Comparison of ENCODE assay signal across 9 mouse cellular contexts in genomic region chr2:93226606-93227595, GRCm38 (mm10). TPM values are rescaled to one million over a fixed set of nuclear protein-coding genes. Genes with fewer than 3 reads are reported as not detected.
DNase-seq lines count a peak whose midpoint lies in the region; ATAC-seq and TF ChIP-seq lines count a peak whose summit lies in the region.
"Had no signal": no experiment of that assay in that cellular context is flagged by ENCODE, and none has a peak within 500 bp of the region (broad histone marks: within the 10 kb centered on the region; RNA-seq: fewer than 3 reads in every experiment).

No protein-coding gene starts in this region.

- no peaks in the 10 kb centered on the region for H3K79me2 ChIP-seq in MEL (ENCODE audit: control insufficient read depth, insufficient read depth, low read length, poor library complexity)

- no peak overlapping the region for H3K27ac ChIP-seq in MEL (ENCODE audit: control insufficient read depth, low read depth, low read length)
- no peak overlapping the region for H3K27ac ChIP-seq in lung, postnatal 0 days (ENCODE audit: low read length)
- H3K27ac ChIP-seq: liver, embryonic 15.5 days had no signal

- 0 out of 2 replicates have a peak overlapping the region, but pooled peaks have one; percentile 8 for H3K4me2 ChIP-seq in lung, postnatal 0 days (replicated peaks; ENCODE audit: low read depth, low read length)
- H3K4me2 ChIP-seq: liver, embryonic 15.5 days had no signal

- no peak for TF ChIP-seq EP300 in MEL (IDR thresholded peaks at IDR 0.05; ENCODE audit: low read depth in 1 of 2, low read length in 2 of 2)
- TF ChIP-seq EP300 in lung, postnatal 0 days (IDR thresholded peaks at IDR 0.05) = no peak

- WGBS in lung, postnatal 0 days = 16% methylated on average over 20 of the region's 20 CpGs

- no peaks in the 10 kb centered on the region for H3K9me3 ChIP-seq in MEL (replicated peaks; ENCODE audit: insufficient read depth, low read length)
- H3K9me3 ChIP-seq in lung, postnatal 0 days (ENCODE audit: low read length) = no peaks in the 10 kb centered on the region
- H3K9me3 ChIP-seq: liver, embryonic 15.5 days had no signal

- TF ChIP-seq POLR2A in MEL (IDR thresholded peaks at IDR 0.05; ENCODE audit: control insufficient read depth in 1 of 2, insufficient read depth in 1 of 2, low read depth in 1 of 2, low read length in 2 of 2, poor library complexity in 1 of 2) = no peak

- H3K36me3 ChIP-seq in MEL (ENCODE audit: control insufficient read depth in 1 of 2, insufficient read depth in 2 of 2, low read length in 2 of 2) = no peaks in the 10 kb centered on the region
- H3K36me3 ChIP-seq in lung, postnatal 0 days (ENCODE audit: insufficient read depth, low read length) = no peaks in the 10 kb centered on the region
- H3K36me3 ChIP-seq: liver, embryonic 15.5 days had no signal

- peak; percentile 62 for DNase-seq in MEL (ENCODE audit: low read depth, low spot score)
- DNase-seq in cerebellum, adult 18-20 months = peak; percentile 91 to 95
- DNase-seq in layer of hippocampus, adult 9-10 months (ENCODE audit: low spot score) = peak; percentile 50
- peak; percentile 82 for DNase-seq in lung, postnatal 0 days (ENCODE audit: low spot score)
- peak; percentile 70 for DNase-seq in retina, postnatal 7 days (ENCODE audit: low read depth, low spot score)
- peak; percentile 76 for DNase-seq in urinary bladder, postnatal 10 days (ENCODE audit: low spot score)

- no peak overlapping the region for H3K4me3 ChIP-seq in MEL (ENCODE audit: control insufficient read depth in 1 of 2, insufficient read depth in 1 of 2, low read depth in 2 of 2, low read length in 2 of 2)
- H3K4me3 ChIP-seq in lung, postnatal 0 days (ENCODE audit: low read depth, low read length) = no peak overlapping the region
- H3K4me3 ChIP-seq: liver, embryonic 15.5 days had no signal

- ATAC-seq in frontal cortex, adult (ENCODE audit: low TSS enrichment) = peak; percentile 83
- peak; percentile 46 to 78; a peak in 3 of 4 replicates for ATAC-seq in hematopoietic stem cell, adult 5-6 weeks (replicated peaks in 1 of 2; ENCODE audit: insufficient read depth in 1 of 2, low FRiP score in 2 of 2, low TSS enrichment in 1 of 2, low read depth in 1 of 2, poor library complexity in 2 of 2, severe bottlenecking in 2 of 2)
- peak; percentile 78 for ATAC-seq in lung, postnatal 0 days

- TF ChIP-seq RAD21 in MEL (IDR thresholded peaks at IDR 0.05; ENCODE audit: low read depth, low read length) = peak; percentile 77

- 0 out of 4 replicates have a peak, but pooled peaks cover 0 to 7% of the 10 kb centered on the region in 2 experiments for H3K4me1 ChIP-seq in MEL (ENCODE audit: control insufficient read depth in 1 of 2, insufficient read depth in 2 of 2, low read length in 2 of 2)
- H3K4me1 ChIP-seq in lung, postnatal 0 days (ENCODE audit: insufficient read depth, low read depth, low read length) = no peaks in the 10 kb centered on the region
- H3K4me1 ChIP-seq: liver, embryonic 15.5 days had no signal

- no peak overlapping the region for H3K9ac ChIP-seq in MEL (ENCODE audit: control insufficient read depth, low read depth, low read length, poor library complexity, severe bottlenecking)
- H3K9ac ChIP-seq in lung, postnatal 0 days (replicated peaks; ENCODE audit: low read depth) = no peak overlapping the region
- H3K9ac ChIP-seq: liver, embryonic 15.5 days had no signal

- TF ChIP-seq CTCF in MEL (IDR thresholded peaks at IDR 0.05 in 2 of 3, conservative IDR thresholded peaks at IDR 0.05 in 1 of 3; ENCODE audit: control insufficient read depth in 1 of 3, insufficient read depth in 1 of 3, low read depth in 2 of 3, low read length in 3 of 3, poor library complexity in 1 of 3, severe bottlenecking in 1 of 3) = peak; percentile 73 to 98 (median 87)
- TF ChIP-seq CTCF in lung, postnatal 0 days (IDR thresholded peaks at IDR 0.05) = peak; percentile 93

- H3K27me3 ChIP-seq in MEL (ENCODE audit: control insufficient read depth in 1 of 2, insufficient read depth in 2 of 2, low read length in 2 of 2) = peaks cover 1 to 2% of the 10 kb centered on the region in 2 experiments; a peak in 2 of 4 replicates
- no peaks in the 10 kb centered on the region for H3K27me3 ChIP-seq in lung, postnatal 0 days (replicated peaks; ENCODE audit: insufficient read depth, low read length)

TF ChIP-seq in MEL, 35 proteins besides CTCF, POLR2A, EP300 and RAD21:
- no peak for TF ChIP-seq POLR2AphosphoS2 (IDR thresholded peaks at IDR 0.05; ENCODE audit: low read length)
- no peak for TF ChIP-seq ELF1 (IDR thresholded peaks at IDR 0.05; ENCODE audit: low read depth, low read length)
- TF ChIP-seq UBTF (IDR thresholded peaks at IDR 0.05; ENCODE audit: borderline replicate concordance, insufficient read depth, low read depth, low read length) = no peak
- TF ChIP-seq E2F4 (IDR thresholded peaks at IDR 0.05; ENCODE audit: borderline replicate concordance, low read depth, low read length) = no peak
- no peak for TF ChIP-seq MAZ (IDR thresholded peaks at IDR 0.05; ENCODE audit: low read depth, low read length)
- peak; percentile 80 for TF ChIP-seq ZC3H11A (IDR thresholded peaks at IDR 0.05; ENCODE audit: low read depth, low read length)
- peak; percentile 88 for TF ChIP-seq SMC3 (IDR thresholded peaks at IDR 0.05; ENCODE audit: low read depth, low read length)
- no peak for TF ChIP-seq MYB (IDR thresholded peaks at IDR 0.05; ENCODE audit: low read depth, low read length)
- no peak for TF ChIP-seq USF2 (IDR thresholded peaks at IDR 0.05; ENCODE audit: borderline replicate concordance in 1 of 2, insufficient read depth in 1 of 2, low read depth in 1 of 2, low read length in 2 of 2)
- TF ChIP-seq TAL1 (IDR thresholded peaks at IDR 0.05; ENCODE audit: low read length) = no peak
- TF ChIP-seq GATA1 (IDR thresholded peaks at IDR 0.05; ENCODE audit: low read depth, low read length) = no peak
- no peak for TF ChIP-seq SIN3A (IDR thresholded peaks at IDR 0.05; ENCODE audit: low read length)

RNA-seq across cellular contexts. Expression of gene Trp53i11, which starts 39.6 kb away (rescaled TPM):
- total RNA-seq in MEL (2012; rRNA removed) = not detected in 2 replicates
- polyA plus RNA-seq in MEL (2012; ENCODE audit: insufficient read depth in 1 of 2, insufficient read length in 2 of 2, low read depth in 1 of 2, low replicate concordance in 2 of 2, missing spikeins in 1 of 2) = not detected
- total RNA-seq in hematopoietic stem cell, adult 5-6 weeks (2017) = 17.0 and 24.9 TPM in 2 replicates
- polyA plus RNA-seq in lung, postnatal 0 days (2015; fragmentation: Nextera tagmentation; extraction: Ambion mirVana) = 14.8 and 21.1 TPM in 2 replicates

Comparison
In these comparisons a context has a peak if more than half of its experiments do, and no peak if none do; other contexts are left out.
1. RNA of gene Trp53i11, which starts 39.6 kb away (total RNA-seq): 17.0 to 24.9 TPM in hematopoietic stem cell, adult 5-6 weeks; not detected in MEL; every median in the first group is over 10 times any median in the second.
2. Peak in every context shown above with its lines, with median percentiles within 50 percentile points of each other: DNase-seq and ATAC-seq.